Mouse (Mus musculus) ES-Bruce4 (cell line): ENCODE data around the gene Tspan9.

Experiments used
- CTCF ChIP-seq: IDR thresholded peaks from one replicate; pipeline ENCODE4 v1.8.1; 2011; ENCODE audit warnings: low read depth, low read length
- EP300 ChIP-seq: IDR thresholded peaks from 2 replicates; pipeline ENCODE4 v1.6.1; 2011; ENCODE audit warnings: low read depth, low read length; ENCODE audit not compliant: insufficient read depth
- POLR2A ChIP-seq: IDR thresholded peaks from one replicate; pipeline ENCODE4 v1.8.1; 2011; ENCODE audit warnings: low read length; ENCODE audit not compliant: insufficient read depth

DNA sequence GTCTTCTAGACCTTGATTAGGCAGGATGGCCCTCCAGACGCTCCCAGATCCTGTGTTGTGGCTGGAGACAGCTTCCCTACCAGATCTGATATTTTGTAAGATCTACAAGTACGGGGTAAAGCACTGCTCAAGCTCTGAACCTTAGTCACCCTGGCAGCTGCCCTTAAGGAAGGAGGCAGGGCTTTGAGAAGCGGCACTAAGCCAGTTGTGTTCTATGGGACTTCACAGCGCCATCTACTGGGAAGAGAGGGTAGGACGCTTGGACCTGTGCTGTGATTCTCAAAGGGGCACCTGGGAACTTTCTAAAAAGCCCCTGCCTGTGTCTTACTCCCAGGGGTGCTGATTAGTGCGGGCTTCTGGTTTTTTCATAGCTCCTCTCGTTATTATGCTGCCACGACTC, 222.7 kb downstream of the Tspan9 start:
- TF ChIP-seq CTCF = peak; percentile 87
- TF ChIP-seq POLR2A = no peak
- TF ChIP-seq EP300 = no peak
